Mouse (Mus musculus): ENCODE measurements around the gene Fbxl8.
"Not testable (repeated sequence)": the region's sequence is repeated elsewhere in the genome, so short reads cannot be mapped to it uniquely, and the experiment has no call there.

The Fbxl8 gene

GRCm38 (mm10) chr8:105282239-105282638 is 17.8 kb downstream of the Fbxl8 start:
- DNase-seq (ENCODE audit: low read depth): no peak

- peak; percentile 56 for DNase-seq (ENCODE audit: low read depth)
These were observed 18.6 kb downstream of the Fbxl8 start for GRCm38 (mm10) chr8:105283074-105283473.

GRCm38 (mm10) chr8:105285514-105285913 is 21.1 kb downstream of the Fbxl8 start:
- DNase-seq (ENCODE audit: low read depth): no peak

- peak; percentile 33 for DNase-seq (ENCODE audit: low read depth)
These were observed 22.5 kb downstream of the Fbxl8 start for GRCm38 (mm10) chr8:105286907-105287306.

- DNase-seq (ENCODE audit: low read depth): peak; percentile 61
These were observed 23.8 kb downstream of the Fbxl8 start for GRCm38 (mm10) chr8:105288231-105288630.

- peak; percentile 98 for DNase-seq (ENCODE audit: low read depth)
These were observed 24.7 kb downstream of the Fbxl8 start for GRCm38 (mm10) chr8:105288958-105289732.

GRCm38 (mm10) chr8:105289805-105290460 is 25.5 kb downstream of the Fbxl8 start, which contains the start of gene 4931428F04Rik:
Gene 4931428F04Rik (minus strand): TSS chr8:105289864.
- peak; percentile 33 for DNase-seq (ENCODE audit: low read depth)

GRCm38 (mm10) chr8:105290554-105291314 is 26.3 kb downstream of the Fbxl8 start:
- peak; percentile 88 for DNase-seq (ENCODE audit: low read depth)

GRCm38 (mm10) chr8:105291364-105291763 is 26.9 kb downstream of the Fbxl8 start:
- DNase-seq (ENCODE audit: low read depth): not testable (repeated sequence)

GRCm38 (mm10) chr8:105291802-105292201 is 27.4 kb downstream of the Fbxl8 start:
- peak; percentile 51 for DNase-seq (ENCODE audit: low read depth)

GRCm38 (mm10) chr8:105292471-105292870 is 28.0 kb downstream of the Fbxl8 start:
- DNase-seq (ENCODE audit: low read depth): peak; percentile 83

GRCm38 (mm10) chr8:105293405-105293804 is 29.0 kb downstream of the Fbxl8 start:
- DNase-seq (ENCODE audit: low read depth): no peak

- DNase-seq (ENCODE audit: low read depth): no peak
These were observed 30.3 kb downstream of the Fbxl8 start for GRCm38 (mm10) chr8:105294776-105295175.

- no peak for DNase-seq (ENCODE audit: low read depth)
These were observed 30.8 kb downstream of the Fbxl8 start for GRCm38 (mm10) chr8:105295256-105295655.

- no peak for DNase-seq (ENCODE audit: low read depth)
These were observed 31.6 kb downstream of the Fbxl8 start, which contains the start of gene Exoc3l for GRCm38 (mm10) chr8:105295895-105296573. Gene Exoc3l (minus strand): TSS chr8:105296101.

GRCm38 (mm10) chr8:105297511-105298192 is 33.2 kb downstream of the Fbxl8 start, which contains the start of gene E2f4:
Gene E2f4 (plus strand): TSS chr8:105297663.
- DNase-seq (ENCODE audit: low read depth): peak; percentile 95

GRCm38 (mm10) chr8:105298351-105299252 is 34.2 kb downstream of the Fbxl8 start:
- DNase-seq (ENCODE audit: low read depth): peak; percentile 73

- DNase-seq (ENCODE audit: low read depth): no peak
These were observed 35.5 kb downstream of the Fbxl8 start for GRCm38 (mm10) chr8:105299962-105300361.

GRCm38 (mm10) chr8:105303396-105303795 is 38.9 kb downstream of the Fbxl8 start:
- DNase-seq (ENCODE audit: low read depth): peak; percentile 33

GRCm38 (mm10) chr8:105303874-105304273 is 39.4 kb downstream of the Fbxl8 start:
- DNase-seq (ENCODE audit: low read depth): no peak
